In genomic region chrX:7322288-7322687, GRCm38 (mm10) we compare ENCODE assay signal across 8 mouse cellular contexts. TPM values are rescaled to one million over a fixed set of nuclear protein-coding genes. Genes with fewer than 3 reads are reported as not detected.
A peak's percentile ranks its signal among the peaks of the same experiment; 100 is the strongest.
DNase-seq lines count a peak whose midpoint lies in the region; ATAC-seq lines count a peak whose summit lies in the region.

No protein-coding gene starts in this region.

- no peak for ATAC-seq in hindbrain, embryonic 12.5 days (ENCODE audit: low FRiP score)

- 14% methylated on average over 7 of the region's 7 CpGs for WGBS in hindbrain, embryonic 10.5 days
- WGBS in hindbrain, embryonic 12.5 days = 15% methylated on average over 7 of the region's 7 CpGs

- no peaks in the 10 kb centered on the region for H3K27me3 ChIP-seq in hindbrain, embryonic 10.5 days (ENCODE audit: insufficient read depth, poor library complexity, severe bottlenecking)
- no peaks in the 10 kb centered on the region for H3K27me3 ChIP-seq in hindbrain, embryonic 12.5 days

- H3K4me1 ChIP-seq in hindbrain, embryonic 10.5 days (replicated peaks) = no peaks in the 10 kb centered on the region
- no peaks in the 10 kb centered on the region for H3K4me1 ChIP-seq in hindbrain, embryonic 12.5 days

- H3K4me2 ChIP-seq in hindbrain, embryonic 12.5 days (replicated peaks) = no peak overlapping the region

- intact Hi-C loops in left cerebral cortex, postnatal 4 days (cut with DNase I) = no loop called here

- no peak overlapping the region for H3K4me3 ChIP-seq in hindbrain, embryonic 10.5 days
- H3K4me3 ChIP-seq in hindbrain, embryonic 12.5 days = no peak overlapping the region

- no peaks in the 10 kb centered on the region for H3K9me3 ChIP-seq in hindbrain, embryonic 10.5 days
- H3K9me3 ChIP-seq in hindbrain, embryonic 12.5 days (replicated peaks) = no peaks in the 10 kb centered on the region

- DNase-seq in hindbrain, embryonic 10.5 days (ENCODE audit: low spot score) = peak; percentile 53
- DNase-seq in Muller cell, postnatal 12 days (ENCODE audit: inconsistent ontology term) = peak; percentile 17
- DNase-seq in cerebellum, postnatal 36 days = peak; percentile 61 to 70
- DNase-seq in heart, postnatal 4 days = peak; percentile 72
- DNase-seq in left cerebral cortex, postnatal 4 days = peak; percentile 49
- peak; percentile 4 for DNase-seq in ovary, postnatal 10 days (ENCODE audit: low spot score)
- peak; percentile 17 to 38 for DNase-seq in thymus, postnatal 10 days (ENCODE audit: low spot score in 2 of 2)

- no peaks in the 10 kb centered on the region for H3K36me3 ChIP-seq in hindbrain, embryonic 10.5 days
- H3K36me3 ChIP-seq in hindbrain, embryonic 12.5 days = no peaks in the 10 kb centered on the region

- no peak overlapping the region for H3K27ac ChIP-seq in hindbrain, embryonic 10.5 days
- H3K27ac ChIP-seq in hindbrain, embryonic 12.5 days = no peak overlapping the region

- no peak overlapping the region for H3K9ac ChIP-seq in hindbrain, embryonic 12.5 days

RNA-seq across cellular contexts. Expression of gene Clcn5, which starts 3.1 kb away (rescaled TPM):
- 8.6 and 13.7 TPM in 2 replicates for polyA plus RNA-seq in hindbrain, embryonic 10.5 days (2016; fragmentation: Nextera tagmentation; extraction: Ambion mirVana)
- 13.5 and 17.4 TPM in 2 replicates for polyA plus RNA-seq in hindbrain, embryonic 12.5 days (2016; fragmentation: Nextera tagmentation; extraction: Ambion mirVana)
- total RNA-seq in heart, postnatal 4 days (2021) = 10 to 100 TPM; 26.3 to 27.3 TPM
- 10 to 100 TPM; 17.5 to 23.2 TPM for total RNA-seq in left cerebral cortex, postnatal 4 days (2021)

RNA-seq across cellular contexts. Expression of gene Usp27x, which starts 53.3 kb away (rescaled TPM):
- 0.56 and 0.90 TPM in 2 replicates for polyA plus RNA-seq in hindbrain, embryonic 10.5 days (2016; fragmentation: Nextera tagmentation; extraction: Ambion mirVana)
- polyA plus RNA-seq in hindbrain, embryonic 12.5 days (2016; fragmentation: Nextera tagmentation; extraction: Ambion mirVana) = 2.0 and 2.6 TPM in 2 replicates
- 1 to 10 TPM; 1.5 TPM for total RNA-seq in heart, postnatal 4 days (2021)
- 10 to 100 TPM; 15.7 to 16.1 TPM for total RNA-seq in left cerebral cortex, postnatal 4 days (2021)

Comparison
In these comparisons a context has a peak if more than half of its experiments do, and no peak if none do; other contexts are left out.
1. DNase-seq: peak in every context shown above with its lines; median percentile 72 in heart, postnatal 4 days; 66 in cerebellum, postnatal 36 days; 53 in hindbrain, embryonic 10.5 days; 49 in left cerebral cortex, postnatal 4 days; 28 in thymus, postnatal 10 days; 17 in Muller cell, postnatal 12 days; 4 in ovary, postnatal 10 days.
2. RNA of gene Usp27x, which starts 53.3 kb away (total RNA-seq): 15.7 to 16.1 TPM in left cerebral cortex, postnatal 4 days; 1.5 TPM in heart, postnatal 4 days; every median in the first group is over 4 times any median in the second.